Mouse (Mus musculus): ENCODE results near the gene Alg12.
A peak's percentile ranks its signal among the peaks of the same experiment; 100 is the strongest.

Gene Alg12

DNA sequence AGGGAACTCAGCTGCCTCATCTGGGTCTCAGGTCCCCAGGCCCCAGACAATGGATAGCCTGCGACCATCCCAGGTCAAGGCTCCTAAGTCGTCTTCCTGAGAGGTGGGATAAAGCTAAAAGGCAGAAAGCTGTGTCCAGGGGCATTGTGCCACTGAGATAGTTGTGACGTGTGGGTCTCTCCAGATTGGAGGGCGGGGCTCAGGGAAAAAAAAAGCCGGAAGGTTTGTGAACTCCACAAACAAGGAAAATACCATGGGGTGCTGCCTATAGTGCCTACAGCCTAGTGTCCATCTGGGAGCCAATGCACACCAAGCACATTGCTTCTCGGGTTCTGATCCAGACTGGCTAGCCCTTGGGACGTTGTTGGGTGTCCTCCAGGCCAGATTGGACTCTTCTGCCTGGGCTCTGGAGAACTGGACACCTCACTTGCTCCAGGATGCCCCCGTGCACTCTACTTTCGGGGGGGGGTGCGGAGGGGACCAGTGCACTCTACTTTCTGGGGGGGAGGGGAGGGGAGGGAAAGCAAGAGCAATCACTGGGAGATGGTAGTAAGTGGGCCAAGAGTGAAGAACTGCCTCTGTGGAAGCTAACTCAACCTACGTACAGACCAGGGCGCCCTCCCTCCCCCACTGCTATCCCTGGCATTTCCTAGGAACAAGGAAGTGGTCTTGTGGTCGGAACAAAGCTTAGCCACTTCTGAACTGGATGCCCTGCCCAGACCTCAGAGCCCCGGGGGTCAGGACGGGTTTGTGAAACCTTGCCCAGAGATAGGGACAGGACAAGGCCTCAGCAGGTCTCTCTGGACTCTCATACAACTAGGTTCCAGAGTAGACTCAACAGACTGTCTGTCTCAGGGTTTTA, 36.1 kb upstream of the Alg12 start:
- no peak for DNase-seq (ENCODE audit: low read depth, low spot score)

DNA sequence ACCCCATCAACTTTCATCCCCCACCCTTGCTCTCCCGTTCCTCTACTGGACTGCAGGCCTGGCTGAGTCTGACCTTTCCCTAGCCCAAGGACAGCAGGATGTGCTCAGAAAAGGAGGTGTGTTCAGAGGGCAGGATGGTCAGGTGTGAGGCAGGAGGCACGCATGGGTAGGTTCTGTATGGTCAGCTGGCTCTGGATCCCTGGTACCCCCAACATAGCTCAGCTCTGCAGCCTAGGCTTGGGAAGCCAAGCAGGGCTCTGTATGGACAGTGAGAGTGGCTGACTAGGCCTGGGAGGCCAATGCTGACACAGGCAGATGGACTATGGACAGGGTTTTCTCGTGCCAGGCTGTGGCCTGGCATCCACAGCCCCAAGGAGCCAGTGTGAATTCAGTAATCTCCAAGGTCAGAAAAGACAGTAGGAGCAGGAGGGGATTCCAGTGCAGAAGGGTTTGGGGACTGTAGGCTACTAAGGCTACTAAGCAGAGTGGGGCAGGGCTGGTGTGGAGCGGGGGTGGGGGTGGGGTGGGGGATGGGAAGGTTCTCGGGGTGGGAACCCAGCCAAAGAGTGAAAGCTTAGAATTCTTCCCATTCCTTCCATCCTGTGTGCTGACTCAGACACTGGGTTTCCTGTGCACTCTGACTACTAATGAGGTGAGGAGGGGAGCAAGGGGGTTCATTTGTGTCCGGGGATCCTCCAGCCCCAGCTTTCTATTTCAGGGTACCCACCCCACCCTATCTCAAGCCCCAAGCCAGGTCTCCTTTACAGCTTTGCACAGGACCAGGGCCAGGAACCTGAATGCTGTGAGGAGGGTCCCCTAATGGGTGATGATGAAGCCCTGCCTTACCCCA, 35.2 kb upstream of the Alg12 start:
- DNase-seq (ENCODE audit: low read depth, low spot score) = no peak

DNA sequence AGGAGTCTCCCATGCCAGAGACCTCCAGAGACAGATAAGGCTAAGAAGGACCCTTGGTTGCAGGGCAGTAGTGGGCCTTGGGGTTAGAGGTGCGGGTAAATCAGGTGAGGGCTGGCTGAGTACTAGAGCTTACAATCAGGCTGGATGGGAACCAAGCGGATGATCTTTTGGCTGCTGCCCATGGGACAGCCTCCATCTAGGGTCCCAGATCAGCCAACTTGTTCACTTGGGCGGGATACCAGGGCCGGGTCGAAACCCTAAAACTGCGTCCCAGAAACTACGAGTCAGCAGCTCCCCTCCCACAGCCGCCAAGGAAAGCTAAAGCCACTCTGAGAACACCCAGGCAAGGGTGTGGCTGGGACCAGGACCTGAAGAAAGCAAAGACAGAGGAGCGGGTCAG, 34.0 kb upstream of the Alg12 start:
- no peak for DNase-seq (ENCODE audit: low read depth, low spot score)

DNA sequence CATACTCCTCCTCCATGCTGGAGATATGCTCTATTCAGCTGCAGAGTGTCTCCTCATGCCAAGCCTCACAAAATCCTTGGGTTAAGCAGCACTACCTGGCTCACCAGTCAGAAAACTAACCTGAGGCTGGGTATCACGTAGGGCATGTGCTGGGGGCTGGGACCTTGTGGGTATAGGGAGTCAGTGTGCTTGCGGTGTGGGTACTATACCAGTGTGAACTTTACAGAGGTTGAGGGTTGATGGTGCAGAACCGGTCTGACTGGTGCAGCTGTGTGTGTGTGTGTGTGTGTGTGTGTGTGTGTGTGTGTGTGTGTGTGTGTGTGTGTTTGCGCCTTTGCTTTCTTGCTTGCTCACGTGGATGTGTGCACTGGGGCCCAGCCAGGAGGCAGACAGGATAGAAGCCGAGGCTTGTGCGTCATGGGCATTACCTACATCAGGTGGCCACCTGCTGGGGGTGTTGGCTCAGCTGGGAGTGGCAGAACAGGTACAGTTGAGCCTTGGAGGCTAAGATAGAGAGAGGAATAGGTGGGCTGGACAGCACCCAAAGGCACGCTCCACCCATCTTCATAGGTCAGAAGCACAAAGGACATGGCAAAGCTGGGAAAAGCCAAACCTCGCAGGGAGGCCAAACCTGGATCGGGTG, 32.5 kb upstream of the Alg12 start:
- no peak for DNase-seq (ENCODE audit: low read depth, low spot score)

DNA sequence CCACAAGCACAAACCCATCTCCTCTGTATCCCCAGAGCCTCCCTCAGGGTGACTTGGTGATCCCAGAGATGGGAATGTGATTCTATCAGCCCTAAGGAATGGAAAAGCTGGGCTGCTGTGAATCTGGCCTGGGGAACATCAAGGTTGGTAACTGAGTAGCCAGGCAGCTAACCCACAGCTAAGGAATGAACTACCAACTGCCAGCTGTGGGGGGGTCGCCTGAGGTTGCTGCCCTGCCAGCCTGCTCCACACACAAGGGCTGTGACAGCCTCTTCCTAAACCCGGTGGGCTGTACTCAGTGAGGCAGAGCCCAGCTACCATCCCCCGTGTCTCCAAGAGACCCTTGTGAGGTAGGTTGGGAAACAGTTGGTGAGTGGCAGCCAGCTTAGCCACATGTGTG, 32.0 kb upstream of the Alg12 start:
- no peak for DNase-seq (ENCODE audit: low read depth, low spot score)

DNA sequence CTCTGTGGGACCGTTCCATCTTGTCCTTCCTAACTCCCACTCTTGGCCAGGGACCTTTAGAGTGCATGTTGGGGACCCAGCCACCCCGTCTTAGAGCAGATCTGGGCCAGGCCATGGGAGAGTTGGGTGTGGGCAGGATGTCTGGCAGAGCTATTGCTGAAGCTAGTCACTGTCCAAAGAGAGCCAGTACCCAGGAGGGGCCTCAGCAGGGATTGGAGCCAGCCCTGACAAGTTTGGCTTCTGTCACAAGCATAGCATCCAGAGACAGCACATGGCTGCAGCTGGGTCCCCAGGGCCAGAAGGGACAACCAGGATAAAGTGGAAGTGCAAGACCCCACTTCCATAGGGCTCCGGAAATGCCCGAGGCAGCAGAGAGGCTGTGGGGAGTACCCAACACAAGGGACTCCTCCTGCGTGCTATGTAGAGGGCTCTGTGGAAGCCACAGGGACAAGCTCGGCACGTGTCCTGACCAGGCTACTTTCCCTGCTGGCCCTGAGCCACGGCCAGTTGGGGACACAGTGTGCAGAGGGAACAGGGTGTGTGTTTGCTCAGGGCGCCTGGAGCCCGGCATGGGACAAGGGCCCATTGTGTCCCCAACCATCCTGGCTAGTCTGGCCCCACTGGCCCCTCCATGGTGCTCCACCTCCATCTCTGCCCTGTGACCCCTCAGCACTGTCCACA, 31.2 kb upstream of the Alg12 start:
- DNase-seq (ENCODE audit: low read depth, low spot score) = no peak

DNA sequence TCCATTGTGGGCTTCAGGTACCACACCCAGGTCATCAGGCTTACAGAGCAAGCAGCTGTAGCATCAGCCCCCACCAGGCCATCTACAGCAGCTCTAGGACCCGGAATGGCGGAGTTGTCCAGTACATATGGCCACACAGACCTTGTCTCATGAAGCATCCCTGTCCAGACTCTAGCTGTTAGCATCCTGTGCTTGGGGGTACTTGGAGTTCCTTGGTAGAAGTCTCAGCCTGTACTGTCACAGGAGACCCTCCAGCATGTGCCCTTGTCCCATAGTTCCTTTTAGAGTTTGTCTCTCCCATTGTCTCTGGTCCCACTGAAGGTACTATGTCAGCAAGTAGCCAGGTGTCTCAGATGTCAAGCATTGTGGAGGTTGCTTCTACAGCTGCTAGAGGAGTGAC, 30.5 kb upstream of the Alg12 start:
- no peak for DNase-seq (ENCODE audit: low read depth, low spot score)

DNA sequence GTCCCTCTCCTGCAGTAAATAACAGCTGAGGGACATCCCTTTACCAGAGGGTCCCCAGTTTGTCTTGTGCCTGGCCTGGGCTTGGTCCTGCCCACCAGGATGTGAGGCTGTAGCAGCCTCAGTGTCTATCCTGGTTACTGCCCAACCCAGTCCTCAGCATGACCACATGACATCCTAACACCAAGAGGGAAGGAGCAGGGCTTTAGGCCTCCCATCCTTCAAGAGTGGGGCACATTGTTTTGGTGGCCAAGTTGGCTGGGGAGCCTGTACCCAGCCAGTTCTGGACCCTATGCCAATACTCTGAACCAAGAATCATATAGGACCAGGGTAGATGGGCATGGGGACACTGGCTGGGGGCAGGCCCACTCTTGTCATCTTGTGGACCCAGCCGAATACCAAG, 29.5 kb upstream of the Alg12 start:
- DNase-seq (ENCODE audit: low read depth, low spot score) = no peak

DNA sequence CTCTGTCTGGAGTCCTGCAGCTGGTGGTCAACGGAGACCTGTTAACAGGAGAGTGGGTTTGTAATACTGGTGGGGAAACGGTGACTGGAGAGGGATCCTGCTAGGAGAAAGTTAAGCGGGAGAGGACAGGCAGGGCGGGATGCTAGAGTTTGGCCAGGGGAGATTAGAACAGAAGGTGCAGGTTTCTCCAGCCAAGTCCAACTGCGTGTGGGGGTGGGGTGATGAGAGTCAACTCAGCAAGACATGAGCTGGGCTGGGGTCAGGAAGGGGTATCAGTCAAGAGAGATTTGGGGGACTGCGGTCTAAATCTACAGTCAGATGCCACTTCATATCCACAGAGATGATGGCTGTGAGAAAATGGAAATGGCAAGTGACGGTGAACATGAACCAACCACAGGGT, 25.8 kb upstream of the Alg12 start:
- no peak for DNase-seq (ENCODE audit: low read depth, low spot score)

DNA sequence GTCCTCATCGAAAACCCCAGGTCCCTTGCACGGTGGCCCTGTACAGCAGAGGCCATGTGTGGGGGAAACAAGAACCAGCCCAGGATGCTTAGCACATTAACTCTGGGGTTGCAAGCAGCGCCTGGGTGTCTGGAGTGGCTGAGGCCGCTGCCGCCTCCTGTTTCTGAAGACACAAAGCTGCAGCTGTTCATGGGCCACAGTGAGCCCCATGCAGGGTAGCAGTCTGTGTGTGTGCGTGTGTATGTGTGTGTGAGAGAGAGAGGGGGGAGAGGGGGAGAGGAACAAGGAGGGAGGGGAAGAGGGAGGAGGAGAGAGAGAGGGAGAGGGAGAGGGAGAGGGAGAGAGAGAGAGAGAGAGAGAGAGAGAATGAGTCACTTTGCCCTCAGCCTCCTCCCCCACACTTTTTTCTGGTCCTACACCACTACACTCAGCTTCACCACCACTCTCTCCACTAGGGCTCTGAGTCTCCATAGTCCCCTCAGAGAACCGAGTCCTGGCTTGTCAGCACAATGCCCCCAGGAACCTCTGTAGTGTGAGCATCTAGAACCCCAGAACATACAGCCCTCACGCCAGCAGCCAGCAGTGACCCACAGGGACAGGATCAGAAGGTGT, 24.5 kb upstream of the Alg12 start:
- DNase-seq (ENCODE audit: low read depth, low spot score) = no peak

DNA sequence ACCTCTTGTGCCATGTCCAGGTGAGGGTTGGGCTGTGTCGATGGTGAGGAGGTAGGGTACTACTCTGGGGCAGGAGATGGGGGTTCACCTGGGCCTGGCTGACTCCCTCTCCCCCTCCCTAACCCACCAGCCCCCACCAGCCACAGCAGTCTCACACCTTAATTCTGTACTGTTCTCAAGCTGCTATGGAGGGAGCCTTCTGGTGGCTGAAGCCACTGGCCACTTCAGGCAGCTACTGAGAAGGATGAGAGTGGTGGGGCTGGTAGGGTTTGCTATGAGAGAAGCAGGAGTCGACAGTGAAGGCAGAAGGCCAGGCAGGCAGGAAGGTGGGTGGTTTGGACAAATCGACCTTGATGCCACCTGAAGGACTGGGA, 23.2 kb upstream of the Alg12 start:
- no peak for DNase-seq (ENCODE audit: low read depth, low spot score)

DNA sequence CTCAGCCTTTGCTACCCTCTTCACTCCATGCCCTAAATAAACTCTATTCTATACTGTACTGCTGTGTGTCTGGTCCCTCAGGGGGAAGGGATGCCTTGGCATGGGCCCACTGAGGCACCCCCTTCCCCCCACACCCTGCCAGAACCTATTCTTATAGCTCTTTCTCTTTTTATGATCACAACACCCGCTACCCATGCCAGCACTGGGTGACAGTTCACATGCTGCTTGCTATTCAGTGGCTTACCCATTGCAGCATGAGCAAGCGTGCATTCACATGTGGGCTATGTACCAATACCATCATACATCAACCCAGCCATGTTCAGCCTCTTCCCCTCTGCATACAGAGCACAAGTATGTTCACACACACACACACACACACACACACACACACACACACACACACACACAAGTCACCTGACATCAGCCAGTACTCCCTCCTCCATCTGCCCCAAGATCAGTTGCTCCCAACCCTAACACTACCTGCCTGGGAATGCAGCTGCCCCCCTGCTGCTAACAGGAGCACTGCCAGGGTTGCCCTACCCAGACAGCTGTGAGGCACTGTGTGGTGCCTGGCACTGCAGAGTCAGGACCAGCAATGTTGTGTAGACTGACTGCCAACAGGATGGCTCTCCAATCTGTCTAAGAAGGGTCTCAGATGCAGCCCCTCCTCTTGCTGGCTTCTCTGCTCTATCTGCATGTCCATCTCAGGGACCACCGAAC, 22.6 kb upstream of the Alg12 start:
- DNase-seq (ENCODE audit: low read depth, low spot score) = no peak

DNA sequence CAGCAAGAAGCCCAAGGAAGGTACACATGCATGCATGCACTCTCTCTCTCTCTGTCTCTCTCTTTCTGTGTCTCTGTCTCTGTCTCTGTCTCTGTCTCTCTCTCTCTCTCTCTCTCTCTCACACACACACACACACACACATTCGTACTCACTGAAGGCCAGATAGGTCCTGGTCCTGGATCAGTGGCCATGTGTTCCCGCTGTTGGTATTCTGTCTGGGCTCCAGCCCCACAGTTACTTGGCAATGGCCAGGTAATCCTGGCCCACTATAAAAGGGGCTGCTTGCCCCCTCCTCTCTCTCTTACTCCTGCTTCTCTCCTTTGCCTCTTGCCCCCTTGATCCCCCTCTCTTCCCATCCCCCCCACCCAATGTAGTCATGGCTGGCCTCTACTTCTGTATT, 22.0 kb upstream of the Alg12 start:
- DNase-seq (ENCODE audit: low read depth, low spot score) = no peak

DNA sequence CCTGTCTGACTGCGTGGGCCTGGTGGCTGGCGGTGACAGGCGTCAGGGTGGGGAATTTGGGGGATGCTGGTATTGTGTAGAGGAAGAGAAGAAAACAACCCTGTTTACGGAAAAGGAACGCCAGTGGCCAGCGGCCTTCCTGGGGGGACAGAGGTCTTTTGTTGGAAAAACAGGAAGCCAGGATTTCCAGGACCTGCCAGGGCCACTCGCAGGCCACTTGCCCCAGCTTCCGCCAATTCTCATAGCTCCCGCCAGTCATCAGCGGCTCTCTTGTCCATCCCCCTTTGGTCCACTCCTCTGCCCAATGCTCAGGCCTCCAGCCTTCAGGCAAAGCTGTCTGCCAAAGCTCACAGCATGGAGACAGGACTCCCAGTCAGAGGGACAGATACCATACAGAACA, 21.0 kb upstream of the Alg12 start:
- no peak for DNase-seq (ENCODE audit: low read depth, low spot score)

DNA sequence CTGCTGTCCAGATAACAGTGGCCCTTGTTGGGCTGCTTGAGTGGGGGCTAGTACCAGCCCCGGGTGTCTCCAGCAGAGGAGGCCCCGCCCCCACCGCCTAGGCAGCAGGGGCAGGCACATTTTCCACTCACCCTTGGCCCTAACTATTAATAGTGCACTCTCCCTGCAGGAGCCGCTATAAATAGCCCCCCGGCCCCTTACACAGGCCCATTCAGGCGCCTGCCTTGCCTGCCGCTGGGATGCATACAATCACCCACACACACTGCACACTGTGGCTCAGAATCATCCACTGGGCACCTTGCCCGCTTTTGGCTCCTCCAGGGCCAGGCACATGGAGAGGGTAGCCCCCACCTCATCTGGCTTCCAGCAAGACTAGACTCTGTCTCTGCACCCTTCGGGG, 20.2 kb upstream of the Alg12 start:
- DNase-seq (ENCODE audit: low read depth, low spot score) = no peak

DNA sequence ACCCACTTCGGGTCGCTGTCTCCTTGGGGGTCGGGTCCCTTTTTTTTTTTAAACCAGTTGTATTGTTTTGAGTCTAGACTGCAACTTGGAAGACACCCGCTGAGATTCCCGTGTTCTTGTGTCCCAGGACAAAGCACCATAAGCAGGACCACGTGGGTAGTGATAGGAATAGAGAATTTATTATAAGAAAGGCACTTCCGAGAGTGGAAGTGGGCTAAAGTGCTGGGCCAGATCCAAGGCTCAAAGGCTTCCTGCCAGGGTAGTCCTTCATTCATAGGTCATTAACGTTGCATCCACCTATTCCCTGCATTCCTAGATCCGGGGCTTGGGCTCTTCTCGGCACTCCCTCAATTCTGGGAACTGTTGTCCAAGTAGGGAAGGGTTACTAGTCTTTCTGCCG, 18.9 kb upstream of the Alg12 start:
- no peak for DNase-seq (ENCODE audit: low read depth, low spot score)

DNA sequence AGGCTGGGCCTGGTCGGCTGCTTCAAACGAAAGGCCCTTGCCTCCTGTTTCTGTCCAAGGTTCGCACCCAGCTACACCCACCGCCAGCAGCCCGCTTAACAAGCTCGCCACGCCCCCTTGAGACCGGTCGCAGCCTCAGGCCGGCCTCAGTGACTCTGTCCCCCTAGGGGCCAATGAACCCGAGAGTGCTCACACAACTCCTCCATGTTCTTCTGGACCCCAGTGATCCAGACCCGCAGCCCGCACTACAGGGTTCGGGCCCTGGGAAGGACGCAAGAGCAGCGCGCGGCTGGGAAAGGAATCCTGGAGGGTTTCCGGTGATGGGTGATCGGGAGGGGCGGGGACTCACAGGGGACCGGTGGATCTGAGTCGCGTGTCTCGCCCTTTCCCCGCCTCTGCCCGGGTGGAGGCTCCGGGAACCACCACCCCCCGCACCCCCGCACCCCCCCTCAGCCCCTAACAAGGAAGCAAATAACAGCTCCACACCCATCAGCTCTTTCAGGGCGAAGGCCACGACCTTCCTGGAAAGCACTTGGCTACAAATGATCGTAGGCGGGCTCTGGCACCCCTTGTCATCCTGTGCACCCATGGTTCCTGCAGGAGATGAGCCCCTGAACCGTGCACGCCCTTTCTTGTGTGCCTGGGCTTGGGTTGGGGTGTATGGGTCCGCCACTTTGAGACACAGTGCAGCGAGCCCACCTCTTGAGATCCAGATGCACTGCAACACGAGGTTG, 18.2 kb upstream of the Alg12 start:
- peak; percentile 56 for DNase-seq (ENCODE audit: low read depth, low spot score)

DNA sequence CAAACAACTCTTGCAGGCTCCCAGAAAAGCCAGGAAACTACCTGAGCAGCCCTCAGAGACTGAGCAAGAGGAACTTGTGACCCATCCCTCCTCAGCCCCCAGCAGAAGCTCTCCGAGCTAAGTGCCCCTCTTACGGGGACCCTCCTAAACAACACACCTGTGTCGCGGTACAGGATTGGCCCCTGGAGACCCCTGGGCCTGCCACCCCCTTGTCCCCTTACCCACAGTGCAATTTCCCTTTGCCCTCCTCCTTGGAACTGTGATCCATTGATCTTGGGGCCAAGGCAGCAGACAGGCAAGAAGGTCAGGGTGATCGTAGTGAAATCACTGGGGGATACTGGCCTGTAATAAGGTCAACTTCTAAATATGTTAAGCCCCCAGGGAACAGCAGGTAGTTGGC, 17.5 kb upstream of the Alg12 start:
- no peak for DNase-seq (ENCODE audit: low read depth, low spot score)

DNA sequence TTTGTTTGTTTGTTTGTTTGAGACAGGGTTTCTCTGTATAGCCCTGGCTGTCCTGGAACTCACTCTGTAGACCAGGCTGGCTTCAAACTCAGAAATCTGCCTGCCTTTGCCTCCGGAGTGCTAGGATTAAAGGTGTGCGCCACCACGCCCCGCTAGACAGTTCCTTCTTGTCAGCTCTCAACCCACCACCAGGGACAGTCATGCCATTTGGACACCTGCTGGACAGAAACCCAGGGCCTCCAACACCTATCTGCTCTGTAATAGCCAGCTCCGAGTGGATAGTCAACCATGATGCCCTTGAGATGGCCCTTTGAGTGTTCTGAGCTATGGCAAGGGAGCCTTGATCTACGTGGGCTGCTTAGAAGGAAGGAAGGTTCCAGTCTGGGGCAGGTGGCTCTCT, 16.9 kb upstream of the Alg12 start:
- no peak for DNase-seq (ENCODE audit: low read depth, low spot score)

DNA sequence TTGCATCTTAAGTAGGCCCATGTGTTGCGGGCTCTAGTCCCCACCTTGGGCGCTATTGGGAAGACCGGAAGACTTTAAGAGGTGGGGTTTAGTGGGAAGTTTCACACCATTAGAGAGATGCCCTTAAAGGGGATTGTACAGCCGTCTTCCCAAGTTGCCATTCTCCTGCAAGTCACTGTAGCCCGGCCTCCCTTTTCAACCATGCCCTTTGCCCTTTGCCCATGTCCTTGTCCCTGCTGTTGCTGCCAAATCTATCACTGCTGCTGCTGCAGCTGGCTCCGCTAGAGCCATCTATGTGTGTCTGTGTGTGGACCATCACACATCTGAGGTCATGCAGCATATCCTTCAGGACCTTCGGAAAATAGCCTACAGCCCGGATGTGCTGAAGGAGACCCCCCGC, 13.4 kb upstream of the Alg12 start:
- DNase-seq (ENCODE audit: low read depth, low spot score) = no peak
